Mouse (Mus musculus) heart, postnatal 4 days (tissue): ENCODE measurements around the gene Nanos1. TPM values are rescaled to one million over a fixed set of nuclear protein-coding genes. Genes with fewer than 3 reads are reported as not detected.
A peak's percentile ranks its signal among the peaks of the same experiment; 100 is the strongest.

ENCODE experiments used
- DNase-seq: peaks from one replicate; pipeline ENCODE4 v3.0.0; 2021
- microRNA-seq, 2 experiments: library from miRNA; unstranded; fragments of <30 nt; microRNA quantifications; one replicate each; pipeline ENCODE4 v1.2.0; 2021 to 2022
- total RNA-seq, 2 experiments: library from RNA; stranded (reverse); gene quantifications; 2 replicates each; pipeline ENCODE4 v1.2.3; 2021

Nanos1 gene
- total RNA-seq, 2 experiments from 2014 or later, result 1.2 to 1.3 TPM

DNA sequence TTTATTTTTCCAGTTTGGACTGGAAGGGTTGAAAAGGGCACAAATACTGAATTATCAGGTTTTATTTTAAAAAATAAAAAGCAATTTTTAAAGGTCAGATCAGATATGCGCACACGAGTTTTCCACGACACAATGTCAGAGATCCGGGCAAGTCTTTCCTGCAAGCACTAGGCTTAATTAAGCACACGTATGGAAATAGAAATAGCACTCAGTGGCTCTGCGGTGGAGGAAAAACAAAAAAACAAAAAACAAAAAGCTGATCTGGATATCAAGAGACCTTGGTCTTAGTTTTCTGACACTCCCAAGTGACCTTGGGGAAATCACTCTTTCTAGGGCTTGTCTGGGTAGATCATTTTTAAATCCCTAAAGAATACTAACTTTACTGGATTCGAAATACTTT lies 33.7 kb downstream of the Nanos1 start:
- no peak for DNase-seq

GRCm38 (mm10) chr19:60789919-60790506 lies 34.2 kb downstream of the Nanos1 start:
- DNase-seq, result peak; percentile 73

DNA sequence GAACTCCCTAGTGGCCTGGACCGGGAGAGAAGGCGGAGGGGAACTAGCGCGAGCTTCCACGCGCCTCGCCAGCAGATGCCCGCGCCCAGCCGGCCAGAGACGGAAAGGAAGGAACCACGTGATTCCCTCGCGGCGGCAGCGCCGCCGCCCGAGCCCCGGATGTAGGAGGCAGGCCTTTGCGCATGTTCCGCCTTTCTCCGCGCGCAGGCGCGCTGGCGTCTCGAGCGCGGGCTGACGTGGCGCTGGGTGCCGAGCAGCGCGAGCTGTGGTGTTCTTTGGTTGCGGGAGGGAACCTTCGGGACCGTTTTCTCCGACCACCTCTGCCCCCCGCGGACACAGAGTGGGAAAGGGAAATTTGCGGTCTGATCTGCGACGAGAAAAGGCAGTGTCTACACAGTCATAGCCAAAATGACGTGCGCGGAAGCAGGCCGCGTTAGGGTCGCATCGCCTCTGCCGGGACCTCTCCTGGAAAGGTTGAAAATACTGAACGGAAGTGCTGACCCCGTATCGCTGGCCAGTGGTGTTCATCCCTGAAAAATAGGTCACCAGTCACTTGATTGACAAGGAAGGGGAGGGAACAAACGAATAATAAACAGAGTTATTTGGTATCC lies 34.9 kb downstream of the Nanos1 start, which contains the start of gene Eif3a:
Gene Eif3a (minus strand): TSS at position 108 of the 611 bp plus-strand sequence.
- peak; percentile 97 for DNase-seq

- no peak for DNase-seq
These were observed 35.4 kb downstream of the Nanos1 start for GRCm38 (mm10) chr19:60791164-60791563.

- DNase-seq, result no peak
These were observed 37.5 kb downstream of the Nanos1 start for GRCm38 (mm10) chr19:60793170-60793707.

DNA sequence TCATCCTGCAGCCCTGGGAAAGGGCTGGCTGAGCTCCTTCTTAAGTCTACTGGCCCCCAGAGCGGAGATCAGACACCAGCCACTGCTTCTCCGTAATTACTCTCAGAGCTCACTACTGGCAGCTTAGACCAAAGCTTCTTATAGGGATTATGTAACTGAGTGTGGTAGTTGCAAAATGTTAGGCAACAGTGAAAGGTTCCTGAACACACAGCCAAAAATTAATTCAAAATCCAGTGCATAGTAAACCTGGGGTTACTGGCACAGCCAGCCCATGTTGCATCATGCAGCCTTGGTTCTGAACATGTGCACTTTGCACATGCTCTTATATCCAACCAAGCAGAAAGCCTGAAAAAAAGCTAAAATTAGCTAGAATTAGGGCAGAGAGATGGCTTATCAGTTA lies 39.5 kb downstream of the Nanos1 start:
- no peak for DNase-seq

DNA sequence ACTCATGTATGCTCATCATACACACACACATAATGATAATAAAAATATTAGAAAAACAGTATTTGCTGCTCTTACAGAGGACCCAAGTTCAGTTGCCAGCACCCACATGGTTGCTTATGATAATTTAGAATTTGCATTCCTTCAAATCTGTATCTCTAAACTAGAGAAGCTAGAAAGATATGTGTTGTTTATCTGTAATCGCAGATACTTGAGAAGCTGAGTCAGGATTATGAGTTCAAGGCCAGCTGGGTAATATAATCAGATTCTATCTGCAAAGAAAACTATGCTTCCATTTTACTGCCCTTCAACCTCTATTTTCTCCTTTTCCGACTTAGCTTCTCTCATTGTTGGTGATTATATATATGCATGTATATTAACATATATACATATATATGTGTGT lies 41.6 kb downstream of the Nanos1 start:
- no peak for DNase-seq

DNA sequence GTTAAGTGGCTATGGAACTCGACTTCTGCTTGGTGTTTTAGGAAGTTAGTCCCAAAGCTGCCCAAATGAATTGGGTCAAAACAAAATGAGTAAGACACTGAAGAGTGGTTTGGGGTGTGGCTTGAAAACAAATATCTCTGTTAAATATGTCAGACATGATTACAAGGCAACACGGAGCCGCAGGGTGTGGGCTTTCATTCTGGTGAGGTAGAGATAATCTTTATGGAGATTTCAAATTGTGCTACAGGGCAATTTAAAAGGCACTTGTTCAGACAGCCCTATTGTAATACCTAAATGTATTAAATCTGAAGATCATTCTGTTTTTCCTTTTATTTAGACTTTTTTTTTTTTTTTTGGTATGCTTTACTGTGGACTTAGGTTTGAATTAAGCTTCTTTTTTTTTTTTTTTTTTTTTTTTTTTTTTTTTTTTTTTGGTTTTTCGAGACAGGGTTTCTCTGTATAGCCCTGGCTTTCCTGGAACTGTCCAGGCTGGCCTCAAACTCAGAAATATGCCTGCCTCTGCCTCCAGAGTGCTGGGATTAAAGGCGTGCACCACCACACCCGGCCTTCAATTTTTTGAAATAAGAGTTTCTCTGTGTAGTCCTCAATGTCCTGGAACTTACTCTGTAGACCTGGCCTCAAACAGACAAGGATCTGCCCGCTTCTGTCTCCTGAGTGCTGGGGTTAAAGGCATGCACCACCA lies 44.2 kb downstream of the Nanos1 start:
- no peak for DNase-seq

DNA sequence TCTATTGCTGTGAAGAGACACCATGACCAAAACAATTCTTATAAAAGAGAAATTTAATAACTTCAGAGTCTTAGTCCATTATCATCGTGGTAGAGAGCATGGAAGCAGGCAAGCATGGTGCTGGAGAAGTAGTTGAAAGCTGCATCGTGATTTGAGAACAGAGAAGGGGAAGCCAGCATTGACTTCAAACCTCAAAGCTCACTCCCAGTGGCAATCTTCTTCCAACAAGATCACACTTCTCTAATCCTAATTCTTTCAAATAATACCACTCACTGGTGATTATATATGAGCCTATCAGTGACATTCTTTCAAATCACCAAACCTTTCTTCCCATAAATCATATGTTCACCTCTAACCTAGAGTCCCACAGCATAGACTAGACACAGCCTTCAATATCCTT lies 49.1 kb downstream of the Nanos1 start:
- DNase-seq, result no peak

Small RNA genes within 50 kb of the gene (microRNA-seq; reads per million reads assigned to microRNA genes)
- 0 reads per million in 2 experiments for gene mmu-mir-3084-1

Other genes starting within 250 kb of the Nanos1 start
- gene Cacul1, start 175.0 kb upstream of the Nanos1 start, total RNA-seq, result 10 to 100 TPM; 28.9 to 29.6 TPM
- 100 to 1,000 TPM; 132 to 134 TPM for gene Eif3a, start 34.7 kb downstream of the Nanos1 start, total RNA-seq
- 10 to 100 TPM; 18.2 to 21.4 TPM for gene Fam45a, start 55.6 kb downstream of the Nanos1 start, total RNA-seq
- gene Sfxn4, start 105.5 kb downstream of the Nanos1 start, total RNA-seq, result 1 to 10 TPM; 4.2 to 5.5 TPM
- 100 to 1,000 TPM; 201 to 204 TPM for gene Prdx3, start 118.6 kb downstream of the Nanos1 start, total RNA-seq
- 10 to 100 TPM; 24.8 to 25.8 TPM for gene Grk5, start 133.8 kb downstream of the Nanos1 start, total RNA-seq